Mouse (Mus musculus) retina, embryonic 14.5 days (tissue): ENCODE measurements around the gene Cfap45.

ENCODE experiments used
- DNase-seq: peaks from one replicate; pipeline ENCODE4 v3.0.0-alpha.2; 2015; ENCODE audit warnings: low spot score

Cfap45 gene

GRCm38 (mm10) chr1:172520576-172521440 lies at the start of gene Cfap45:
TSS of gene Cfap45 (plus strand) at chr1:172520801.
- DNase-seq: peak; percentile 95

- no peak for DNase-seq
Measured at GRCm38 (mm10) chr1:172472909-172473308, 47.7 kb upstream of the Cfap45 start.

GRCm38 (mm10) chr1:172474196-172474595 lies 46.4 kb upstream of the Cfap45 start:
- DNase-seq: no peak

- DNase-seq: no peak
Measured at GRCm38 (mm10) chr1:172475054-172475741, 45.4 kb upstream of the Cfap45 start, which contains the start of gene Slamf9. TSS of gene Slamf9 (plus strand) at chr1:172475358.

GRCm38 (mm10) chr1:172478020-172478419 lies 42.6 kb upstream of the Cfap45 start:
- DNase-seq: no peak

GRCm38 (mm10) chr1:172480376-172480775 lies 40.2 kb upstream of the Cfap45 start:
- no peak for DNase-seq

- DNase-seq: peak; percentile 21
Measured at GRCm38 (mm10) chr1:172481111-172481510, 39.5 kb upstream of the Cfap45 start.

GRCm38 (mm10) chr1:172481540-172482280 lies 38.9 kb upstream of the Cfap45 start, which contains the start of gene Igsf9:
TSS of gene Igsf9 (plus strand) at chr1:172481788.
- DNase-seq: peak; percentile 96

GRCm38 (mm10) chr1:172482518-172483360 lies 37.9 kb upstream of the Cfap45 start:
- DNase-seq: peak; percentile 23

- DNase-seq: peak; percentile 47
Measured at GRCm38 (mm10) chr1:172483361-172483660, 37.3 kb upstream of the Cfap45 start.

- peak; percentile 51 for DNase-seq
Measured at GRCm38 (mm10) chr1:172484236-172484635, 36.4 kb upstream of the Cfap45 start.

- no peak for DNase-seq
Measured at GRCm38 (mm10) chr1:172484671-172485070, 35.9 kb upstream of the Cfap45 start.

- no peak for DNase-seq
Measured at GRCm38 (mm10) chr1:172485821-172486220, 34.8 kb upstream of the Cfap45 start.

- peak; percentile 83 for DNase-seq
Measured at GRCm38 (mm10) chr1:172486236-172486635, 34.4 kb upstream of the Cfap45 start.

GRCm38 (mm10) chr1:172486651-172487050 lies 34.0 kb upstream of the Cfap45 start:
- DNase-seq: no peak

GRCm38 (mm10) chr1:172487859-172488258 lies 32.7 kb upstream of the Cfap45 start:
- DNase-seq: no peak

GRCm38 (mm10) chr1:172488831-172489230 lies 31.8 kb upstream of the Cfap45 start:
- DNase-seq: no peak

- no peak for DNase-seq
Measured at GRCm38 (mm10) chr1:172489585-172490250, 30.9 kb upstream of the Cfap45 start.

GRCm38 (mm10) chr1:172490261-172490661 lies 30.3 kb upstream of the Cfap45 start:
- peak; percentile 92 for DNase-seq

- no peak for DNase-seq
Measured at GRCm38 (mm10) chr1:172492047-172492446, 28.6 kb upstream of the Cfap45 start.

GRCm38 (mm10) chr1:172493516-172493915 lies 27.1 kb upstream of the Cfap45 start:
- DNase-seq: no peak
